Mouse (Mus musculus): ENCODE results near the gene 4930524J08Rik. TPM values are rescaled to one million over a fixed set of nuclear protein-coding genes. Genes with fewer than 3 reads are reported as not detected.

The 4930524J08Rik gene
- total and polyA plus RNA-seq, 3 experiments: 1.5 to 7.0 TPM; not detected in 1

GRCm38 (mm10) chr5:99953883-99954282 lies 25.0 kb upstream of the 4930524J08Rik start:
- Histone ChIP-seq H3K36me3 (replicated peaks) (peaks cover 24% of the 10 kb centered on the region), H3K9me3 (replicated peaks) (no peaks in the 10 kb centered on the region), H3K4me1 (ENCODE audit: insufficient read depth, low read depth, low read length) (peaks cover 2% of the 10 kb centered on the region; the same call in 1 of the 2 replicates), H3K4me3 (ENCODE audit: low read depth, low read length) (no peak overlapping the region), H3K27me3 (ENCODE audit: insufficient read depth, low read length) (no peaks in the 10 kb centered on the region)
- DNase-seq (ENCODE audit: low spot score) (no peak), ATAC-seq (ENCODE audit: extremely low read depth, insufficient number of reproducible peaks, low FRiP score, poor library complexity, severe bottlenecking) (no peak)
- TF ChIP-seq GATA2 (IDR thresholded peaks at IDR 0.05; ENCODE audit: borderline replicate concordance, low read depth, low read length) (no peak), CTCF (IDR thresholded peaks at IDR 0.05; ENCODE audit: low read depth, low read length) (no peak), TAL1 (conservative IDR thresholded peaks at IDR 0.05; ENCODE audit: low read depth, low read length) (no peak), POLR2AphosphoS5 (IDR thresholded peaks at IDR 0.05; ENCODE audit: insufficient replicate concordance, low read depth, low read length) (no peak), GATA1 (IDR thresholded peaks at IDR 0.05; ENCODE audit: borderline replicate concordance, low read length) (no peak)

DNA sequence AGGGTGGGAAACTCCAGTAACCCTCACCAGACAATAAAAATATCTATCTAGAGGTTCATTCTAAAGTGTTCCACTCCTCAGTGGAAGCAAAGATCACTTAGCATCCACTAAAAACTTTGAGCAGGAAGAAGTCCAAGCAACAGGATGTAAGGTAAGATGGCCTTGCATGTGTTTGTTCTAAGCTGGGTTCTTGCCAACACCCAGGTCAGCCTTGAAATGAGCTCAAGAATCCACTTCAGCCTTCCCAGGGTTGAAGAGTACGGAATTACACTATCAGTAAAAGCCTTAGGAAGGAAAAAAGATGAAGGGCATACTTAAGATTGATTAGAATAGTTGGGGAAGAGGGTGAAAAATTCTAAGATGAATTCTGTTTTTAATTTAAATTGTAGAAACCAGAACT lies 20.2 kb upstream of the 4930524J08Rik start:
- no peak overlapping the region for H3K4me3 ChIP-seq (ENCODE audit: low read depth, low read length)
- TF ChIP-seq CTCF (IDR thresholded peaks at IDR 0.05; ENCODE audit: low read depth, low read length) (no peak), GATA2 (IDR thresholded peaks at IDR 0.05; ENCODE audit: borderline replicate concordance, low read depth, low read length) (no peak), POLR2AphosphoS5 (IDR thresholded peaks at IDR 0.05; ENCODE audit: insufficient replicate concordance, low read depth, low read length) (0 out of 2 replicates have a peak, but pooled peaks have one; percentile 51)
- no peak for DNase-seq (ENCODE audit: low spot score)
- no peaks in the 10 kb centered on the region for H3K27me3 ChIP-seq (ENCODE audit: insufficient read depth, low read length)
- H3K9me3 ChIP-seq (replicated peaks): no peaks in the 10 kb centered on the region
- no peak for ATAC-seq (ENCODE audit: extremely low read depth, insufficient number of reproducible peaks, low FRiP score, poor library complexity, severe bottlenecking)
- peaks cover 55% of the 10 kb centered on the region for H3K36me3 ChIP-seq (replicated peaks)
- H3K4me1 ChIP-seq (ENCODE audit: insufficient read depth, low read depth, low read length): peaks cover 14% of the 10 kb centered on the region

DNA sequence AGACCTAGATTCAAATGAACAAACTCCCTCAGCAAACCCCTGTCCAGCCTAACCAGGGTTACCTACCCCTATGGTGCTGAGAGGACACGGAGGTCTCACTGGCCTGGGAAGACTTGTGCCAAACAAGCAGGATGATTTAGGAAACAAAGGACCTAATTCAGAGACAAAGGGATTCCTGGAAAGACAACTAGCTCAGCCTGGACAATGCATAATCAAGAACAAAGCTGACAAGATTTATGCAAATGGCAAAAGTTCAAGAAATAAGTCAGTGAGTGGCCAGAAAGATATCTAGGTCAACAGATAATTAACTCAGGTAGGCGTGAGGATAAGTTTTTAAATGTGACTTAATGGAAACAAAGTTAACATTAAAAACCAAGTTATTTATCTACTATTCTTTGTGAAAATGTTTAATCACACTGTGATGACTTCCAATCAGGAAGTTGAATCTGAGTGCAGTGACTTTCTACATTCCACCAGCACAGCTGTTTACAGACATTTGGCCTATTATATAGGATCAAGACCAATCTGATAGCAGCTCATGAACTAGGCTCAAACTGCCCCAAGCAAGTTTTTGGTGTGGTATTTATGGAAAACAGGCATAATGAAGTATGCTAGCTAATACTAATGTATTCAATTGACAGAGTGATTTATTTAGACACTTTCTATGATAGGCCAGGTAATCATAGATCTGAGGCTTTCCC lies 19.5 kb upstream of the 4930524J08Rik start:
- Histone ChIP-seq H3K27me3 (ENCODE audit: insufficient read depth, low read length) (no peaks in the 10 kb centered on the region), H3K4me3 (ENCODE audit: low read depth, low read length) (no peak overlapping the region), H3K9me3 (replicated peaks) (no peaks in the 10 kb centered on the region), H3K36me3 (replicated peaks) (peaks cover 58% of the 10 kb centered on the region), H3K4me1 (ENCODE audit: insufficient read depth, low read depth, low read length) (peaks cover 14% of the 10 kb centered on the region)
- ATAC-seq (ENCODE audit: extremely low read depth, insufficient number of reproducible peaks, low FRiP score, poor library complexity, severe bottlenecking) (no peak), DNase-seq (ENCODE audit: low spot score) (no peak)
- TF ChIP-seq GATA1 (IDR thresholded peaks at IDR 0.05; ENCODE audit: borderline replicate concordance, low read length) (no peak), TAL1 (conservative IDR thresholded peaks at IDR 0.05; ENCODE audit: low read depth, low read length) (no peak), GATA2 (IDR thresholded peaks at IDR 0.05; ENCODE audit: borderline replicate concordance, low read depth, low read length) (no peak), CTCF (IDR thresholded peaks at IDR 0.05; ENCODE audit: low read depth, low read length) (no peak), POLR2AphosphoS5 (IDR thresholded peaks at IDR 0.05; ENCODE audit: insufficient replicate concordance, low read depth, low read length) (no peak; the same call in 1 of the 2 replicates)

GRCm38 (mm10) chr5:99959960-99960359 lies 18.9 kb upstream of the 4930524J08Rik start:
- DNase-seq (ENCODE audit: low spot score) (no peak), ATAC-seq (ENCODE audit: extremely low read depth, insufficient number of reproducible peaks, low FRiP score, poor library complexity, severe bottlenecking) (peak; percentile 18; the same call in 1 of the 2 replicates)
- Histone ChIP-seq H3K4me1 (ENCODE audit: insufficient read depth, low read depth, low read length) (peaks cover 14% of the 10 kb centered on the region), H3K36me3 (replicated peaks) (peaks cover 62% of the 10 kb centered on the region), H3K27me3 (ENCODE audit: insufficient read depth, low read length) (no peaks in the 10 kb centered on the region), H3K9me3 (replicated peaks) (no peaks in the 10 kb centered on the region), H3K4me3 (ENCODE audit: low read depth, low read length) (no peak overlapping the region)
- no peak for TF ChIP-seq TAL1 (conservative IDR thresholded peaks at IDR 0.05; ENCODE audit: low read depth, low read length)
- TF ChIP-seq GATA1 (IDR thresholded peaks at IDR 0.05; ENCODE audit: borderline replicate concordance, low read length): no peak
- TF ChIP-seq GATA2 (IDR thresholded peaks at IDR 0.05; ENCODE audit: borderline replicate concordance, low read depth, low read length): no peak
- no peak for TF ChIP-seq CTCF (IDR thresholded peaks at IDR 0.05; ENCODE audit: low read depth, low read length)
- no peak for TF ChIP-seq POLR2AphosphoS5 (IDR thresholded peaks at IDR 0.05; ENCODE audit: insufficient replicate concordance, low read depth, low read length)

DNA sequence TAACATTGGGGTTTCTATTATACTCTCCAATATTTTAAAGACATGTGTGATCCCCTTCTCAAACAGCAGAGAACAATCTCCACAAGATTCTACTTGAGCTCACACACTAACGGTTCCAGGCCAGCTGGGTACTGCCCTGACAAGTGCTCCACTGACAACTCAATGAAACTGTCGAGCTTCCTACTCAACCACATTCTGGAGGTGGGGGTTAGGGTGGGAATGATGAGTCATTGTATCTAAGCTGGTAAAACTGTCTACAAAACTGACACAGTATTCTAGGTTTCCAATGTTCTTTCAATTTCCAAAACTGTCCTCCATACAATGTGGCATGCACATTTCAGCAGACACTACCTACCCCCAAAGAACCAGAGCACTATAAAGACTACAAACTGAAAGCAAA lies 4.9 kb upstream of the 4930524J08Rik start:
- H3K36me3 ChIP-seq (replicated peaks): peaks cover 45% of the 10 kb centered on the region
- H3K4me3 ChIP-seq (ENCODE audit: low read depth, low read length): peak overlapping the region; percentile 30; the same call in 1 of the 2 replicates
- no peaks in the 10 kb centered on the region for H3K27me3 ChIP-seq (ENCODE audit: insufficient read depth, low read length)
- H3K9me3 ChIP-seq (replicated peaks): no peaks in the 10 kb centered on the region
- peaks cover 37% of the 10 kb centered on the region for H3K4me1 ChIP-seq (ENCODE audit: insufficient read depth, low read depth, low read length)
- no peak for TF ChIP-seq CTCF (IDR thresholded peaks at IDR 0.05; ENCODE audit: low read depth, low read length)
- TF ChIP-seq POLR2AphosphoS5 (IDR thresholded peaks at IDR 0.05; ENCODE audit: insufficient replicate concordance, low read depth, low read length): no peak
- no peak for TF ChIP-seq TAL1 (conservative IDR thresholded peaks at IDR 0.05; ENCODE audit: low read depth, low read length)
- TF ChIP-seq GATA1 (IDR thresholded peaks at IDR 0.05; ENCODE audit: borderline replicate concordance, low read length): no peak
- DNase-seq (ENCODE audit: low spot score): no peak
- peak; percentile 51 for ATAC-seq (ENCODE audit: extremely low read depth, insufficient number of reproducible peaks, low FRiP score, poor library complexity, severe bottlenecking)

GRCm38 (mm10) chr5:99975061-99975460 lies 3.8 kb upstream of the 4930524J08Rik start:
- peaks cover 34% of the 10 kb centered on the region for H3K4me1 ChIP-seq (ENCODE audit: insufficient read depth, low read depth, low read length)
- ATAC-seq (ENCODE audit: extremely low read depth, insufficient number of reproducible peaks, low FRiP score, poor library complexity, severe bottlenecking) (no peak), DNase-seq (ENCODE audit: low spot score) (no peak)

More at GRCm38 (mm10) chr5:99975061-99975460, 3.8 kb upstream of the 4930524J08Rik start:
- H3K36me3 ChIP-seq (replicated peaks): peaks cover 38% of the 10 kb centered on the region
- TF ChIP-seq GATA1 (IDR thresholded peaks at IDR 0.05; ENCODE audit: borderline replicate concordance, low read length): no peak
- TF ChIP-seq GATA2 (IDR thresholded peaks at IDR 0.05; ENCODE audit: borderline replicate concordance, low read depth, low read length): no peak
- peak overlapping the region; percentile 60; the same call in 1 of the 2 replicates for H3K4me3 ChIP-seq (ENCODE audit: low read depth, low read length)
- H3K9me3 ChIP-seq (replicated peaks): no peaks in the 10 kb centered on the region
- H3K27me3 ChIP-seq (ENCODE audit: insufficient read depth, low read length): no peaks in the 10 kb centered on the region

All from G1E (cell line).